Mouse (Mus musculus) bone marrow macrophage, adult 2 months (primary cell): Measurements from ENCODE around the gene Smyd1.

ENCODE experiments used
- CTCF ChIP-seq: IDR thresholded peaks from 2 replicates; pipeline ENCODE4 v1.5.1; 2012; ENCODE audit warnings: low read depth, mild to moderate bottlenecking, low read length, moderate library complexity
- POLR2A ChIP-seq: IDR thresholded peaks from 2 replicates; pipeline ENCODE4 v1.6.1; 2012; ENCODE audit warnings: mild to moderate bottlenecking, low read depth, low read length, borderline replicate concordance

DNA sequence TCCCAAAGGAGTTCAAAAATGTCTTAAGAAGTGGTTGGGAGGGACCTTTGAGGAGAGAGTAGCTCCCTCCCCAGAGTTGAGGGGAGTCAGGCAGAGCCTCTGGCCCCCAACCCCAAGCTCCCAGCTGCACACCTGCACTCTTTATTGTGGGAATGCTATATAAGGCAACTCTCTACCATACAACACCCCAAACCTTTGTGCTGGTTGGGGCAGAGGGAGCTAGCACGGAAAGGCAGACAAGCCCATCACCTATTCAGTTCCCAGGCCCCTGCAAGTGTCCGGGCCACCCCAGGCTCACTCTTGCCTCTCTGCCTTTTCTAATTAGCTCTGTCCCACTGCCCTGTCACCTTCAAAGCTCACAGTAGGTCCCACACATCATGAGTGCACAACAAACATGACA, 31.7 kb upstream of the Smyd1 start:
- TF ChIP-seq CTCF (no peak), POLR2A (no peak)
